Mouse (Mus musculus): Measurements from ENCODE around the gene Stx6.

Gene Stx6

GRCm38 (mm10) chr1:155158141-155158969 lies at the start of gene Stx6:
TSS of gene Stx6 (plus strand) at chr1:155158715.
- DNase-seq: peak; percentile 100

- no peak for DNase-seq
These were observed 48.8 kb upstream of the Stx6 start for GRCm38 (mm10) chr1:155109387-155110350.

- no peak for DNase-seq
These were observed 47.0 kb upstream of the Stx6 start for GRCm38 (mm10) chr1:155111491-155111890.

GRCm38 (mm10) chr1:155112118-155112517 lies 46.4 kb upstream of the Stx6 start:
- DNase-seq: no peak

- DNase-seq: no peak
These were observed 45.6 kb upstream of the Stx6 start for GRCm38 (mm10) chr1:155112875-155113274.

- DNase-seq: no peak
These were observed 44.6 kb upstream of the Stx6 start for GRCm38 (mm10) chr1:155113946-155114345.

GRCm38 (mm10) chr1:155119719-155120118 lies 38.8 kb upstream of the Stx6 start:
- DNase-seq: no peak

- no peak for DNase-seq
These were observed 36.3 kb upstream of the Stx6 start for GRCm38 (mm10) chr1:155121977-155122939.

- no peak for DNase-seq
These were observed 34.1 kb upstream of the Stx6 start for GRCm38 (mm10) chr1:155124397-155124796.

- no peak for DNase-seq
These were observed 31.8 kb upstream of the Stx6 start for GRCm38 (mm10) chr1:155126716-155127115.

GRCm38 (mm10) chr1:155127429-155127934 lies 31.0 kb upstream of the Stx6 start:
- no peak for DNase-seq

GRCm38 (mm10) chr1:155134866-155135265 lies 23.6 kb upstream of the Stx6 start:
- DNase-seq: no peak

GRCm38 (mm10) chr1:155138795-155139194 lies 19.7 kb upstream of the Stx6 start:
- no peak for DNase-seq

- DNase-seq: peak; percentile 82
These were observed 18.4 kb upstream of the Stx6 start for GRCm38 (mm10) chr1:155140076-155140475.

GRCm38 (mm10) chr1:155145620-155146019 lies 12.9 kb upstream of the Stx6 start:
- peak; percentile 55 for DNase-seq

- peak; percentile 50 for DNase-seq
These were observed 11.9 kb upstream of the Stx6 start, which contains the start of gene Mr1 for GRCm38 (mm10) chr1:155146572-155146980. TSS of gene Mr1 (minus strand) at chr1:155146814.

GRCm38 (mm10) chr1:155147228-155147627 lies 11.3 kb upstream of the Stx6 start:
- DNase-seq: no peak

- DNase-seq: no peak
These were observed 9.1 kb upstream of the Stx6 start for GRCm38 (mm10) chr1:155149403-155149802.

GRCm38 (mm10) chr1:155150821-155151220 lies 7.7 kb upstream of the Stx6 start:
- DNase-seq: no peak

GRCm38 (mm10) chr1:155153906-155154305 lies 4.6 kb upstream of the Stx6 start:
- peak; percentile 61 for DNase-seq

- DNase-seq: peak; percentile 78
These were observed 512 bp downstream of the Stx6 start for GRCm38 (mm10) chr1:155158970-155159484.

GRCm38 (mm10) chr1:155167453-155167852 lies 8.9 kb downstream of the Stx6 start:
- no peak for DNase-seq

Measured in thymus, postnatal 4 days (tissue).